Mouse (Mus musculus) fat pad, adult 2 months (tissue): ENCODE measurements around the gene Pear1.
"Not testable (repeated sequence)": the region's sequence is repeated elsewhere in the genome, so short reads cannot be mapped to it uniquely, and the experiment has no call there.

ENCODE experiments used
- DNase-seq: peaks from one replicate; pipeline ENCODE4 v3.0.0-alpha.2; 2011; ENCODE audit warnings: low read depth, low spot score; ENCODE audit errors: extremely low read depth

The Pear1 gene

GRCm38 (mm10) chr3:87824206-87824605 is at the start of gene Pear1:
Gene Pear1, minus strand, starts transcription at chr3:87824306.
- not testable (repeated sequence) for DNase-seq

DNA sequence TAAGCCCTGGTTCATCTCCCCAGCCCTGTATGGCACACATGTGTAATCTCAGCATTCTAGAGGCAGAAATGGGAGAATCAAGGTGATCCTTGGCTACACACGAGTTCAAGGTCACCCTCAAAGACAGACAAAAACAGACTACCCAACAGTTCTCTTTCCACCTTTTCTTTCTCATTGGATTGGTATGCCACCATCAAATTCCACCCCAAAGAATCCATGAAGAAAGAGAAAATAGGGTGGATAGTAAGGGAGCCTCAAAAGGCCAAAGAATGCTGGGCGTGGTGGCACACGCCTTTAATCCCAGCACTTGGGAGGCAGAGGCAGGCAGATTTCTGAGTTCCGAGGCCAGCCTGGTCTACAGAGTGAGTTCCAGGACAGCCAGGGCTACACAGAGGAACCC is 40.0 kb upstream of the Pear1 start:
- DNase-seq, result not testable (repeated sequence)

- no peak for DNase-seq
Observed at GRCm38 (mm10) chr3:87859813-87860212, 35.7 kb upstream of the Pear1 start.

- no peak for DNase-seq
Observed at GRCm38 (mm10) chr3:87857666-87858065, 33.6 kb upstream of the Pear1 start.

DNA sequence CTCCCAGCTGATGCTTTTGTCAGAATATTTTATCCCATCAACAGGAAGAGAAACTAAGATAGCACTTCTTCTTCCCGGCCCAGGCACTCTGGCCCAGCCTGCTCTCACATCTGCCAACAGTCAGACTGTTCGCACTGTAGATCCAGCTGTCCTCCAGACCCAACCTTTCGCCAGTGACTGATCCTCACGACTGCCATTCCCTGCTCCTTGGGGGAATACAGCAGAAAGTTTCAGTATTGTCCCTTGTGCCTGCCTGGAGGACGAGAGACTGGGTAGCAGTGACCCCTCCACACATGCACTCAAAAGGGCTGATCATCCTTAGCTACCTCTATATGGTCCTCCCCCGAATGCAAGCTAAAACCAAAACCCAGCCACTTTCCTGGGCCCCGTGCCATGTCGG is 31.8 kb upstream of the Pear1 start:
- DNase-seq, result no peak

- DNase-seq, result no peak
Observed at GRCm38 (mm10) chr3:87854795-87855568, 30.9 kb upstream of the Pear1 start.

DNA sequence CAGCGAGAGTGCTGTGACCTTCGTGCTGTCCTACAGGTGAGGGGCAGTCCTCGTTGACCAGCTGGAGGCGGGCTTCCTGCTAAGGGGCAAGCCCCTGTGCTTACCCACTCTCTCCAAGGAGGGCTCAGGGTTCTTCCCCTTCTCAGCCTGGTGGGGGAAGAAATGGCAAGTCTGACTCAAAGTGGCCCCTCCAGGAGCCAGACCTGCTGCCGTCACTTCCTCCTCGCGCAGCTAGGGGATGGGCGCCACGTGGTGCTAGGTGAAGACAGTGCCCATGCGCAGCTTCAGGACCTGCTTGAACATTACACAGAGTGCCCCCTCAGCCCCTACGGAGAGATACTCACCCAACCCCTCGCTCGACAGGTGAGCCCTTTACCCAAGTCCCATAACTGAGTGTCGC is 25.0 kb upstream of the Pear1 start:
- DNase-seq, result no peak

DNA sequence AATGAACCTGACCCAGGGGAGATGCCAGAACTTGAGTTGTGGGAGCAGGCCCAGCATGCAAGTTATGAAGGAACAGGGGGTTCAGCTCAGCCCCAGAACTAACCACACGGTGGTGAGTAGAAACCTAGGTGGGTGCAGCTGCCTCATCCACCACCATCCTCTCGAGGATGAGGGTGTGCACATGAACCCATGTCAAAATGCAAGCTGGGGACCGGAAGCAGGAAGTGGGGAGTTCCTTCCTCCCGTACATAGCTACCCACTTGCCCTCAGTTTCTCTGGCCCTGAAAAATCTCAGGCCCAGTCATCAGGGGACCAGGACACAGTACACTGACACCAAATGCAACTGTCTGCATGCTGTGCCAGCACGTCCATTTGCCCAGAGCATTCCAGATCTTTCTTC is 23.6 kb upstream of the Pear1 start:
- no peak for DNase-seq

GRCm38 (mm10) chr3:87846650-87847110 is 22.6 kb upstream of the Pear1 start, which contains the start of gene Sh2d2a:
Gene Sh2d2a, plus strand, starts transcription at chr3:87846755.
- DNase-seq, result no peak

- DNase-seq, result no peak
Observed at GRCm38 (mm10) chr3:87846186-87846585, 22.1 kb upstream of the Pear1 start.

GRCm38 (mm10) chr3:87844981-87845380 is 20.9 kb upstream of the Pear1 start:
- DNase-seq, result no peak

DNA sequence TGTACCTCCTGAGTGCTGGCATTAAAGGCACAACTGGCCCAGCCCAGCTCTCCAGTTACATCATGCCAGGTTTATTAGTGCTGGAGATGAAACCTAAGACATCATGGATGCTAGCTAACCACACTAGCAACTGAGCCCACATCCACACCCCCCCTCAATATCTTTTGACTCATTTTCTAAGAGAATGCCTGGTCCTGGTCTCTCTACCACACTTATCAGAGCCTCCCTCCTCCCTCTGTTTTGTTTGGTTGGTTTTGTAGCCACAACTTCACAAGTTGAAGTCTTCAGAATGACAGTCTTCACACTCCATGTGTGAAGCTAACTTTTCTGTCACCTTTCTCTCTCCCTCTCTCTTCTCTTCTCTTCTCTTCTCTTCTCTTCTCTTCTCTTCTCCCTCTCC is 16.8 kb upstream of the Pear1 start:
- no peak for DNase-seq

GRCm38 (mm10) chr3:87838622-87839021 is 14.5 kb upstream of the Pear1 start:
- DNase-seq, result no peak

- no peak for DNase-seq
Observed at GRCm38 (mm10) chr3:87833482-87833881, 9.4 kb upstream of the Pear1 start.

DNA sequence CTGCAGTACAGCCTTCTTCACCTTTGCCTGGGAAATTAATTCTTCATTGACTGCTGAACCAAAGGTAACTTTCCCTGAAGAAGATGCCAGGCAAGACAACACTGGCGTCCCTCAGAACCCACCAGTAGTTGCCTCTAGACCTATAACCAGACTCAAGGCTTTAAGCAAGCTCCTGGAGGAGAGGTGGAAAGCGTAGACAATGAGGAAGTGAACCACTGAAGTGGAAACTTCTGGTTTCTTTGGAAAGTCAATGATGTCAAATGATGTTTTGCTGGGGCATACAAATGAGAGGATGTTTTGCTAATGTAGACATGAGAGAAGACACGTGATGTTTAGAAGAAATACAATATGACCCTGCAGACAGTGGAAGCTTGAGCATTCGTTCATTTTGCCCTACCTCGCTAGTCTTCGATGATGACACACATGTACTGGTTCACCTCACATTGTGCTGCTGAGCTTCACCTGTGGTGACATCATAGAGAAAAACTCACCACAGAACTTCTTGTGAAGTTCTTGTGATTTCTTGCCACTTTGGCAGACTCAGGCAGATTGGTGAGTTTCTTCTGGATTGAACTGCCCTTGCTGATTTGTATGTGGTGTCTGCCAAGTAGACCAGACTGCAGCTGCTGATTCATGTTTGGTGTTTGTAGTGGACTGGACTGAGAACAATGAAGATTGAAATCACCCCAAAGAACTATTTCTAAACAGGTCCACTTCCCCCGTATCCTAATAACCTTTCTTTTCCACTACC is 8.2 kb upstream of the Pear1 start:
- DNase-seq, result no peak

DNA sequence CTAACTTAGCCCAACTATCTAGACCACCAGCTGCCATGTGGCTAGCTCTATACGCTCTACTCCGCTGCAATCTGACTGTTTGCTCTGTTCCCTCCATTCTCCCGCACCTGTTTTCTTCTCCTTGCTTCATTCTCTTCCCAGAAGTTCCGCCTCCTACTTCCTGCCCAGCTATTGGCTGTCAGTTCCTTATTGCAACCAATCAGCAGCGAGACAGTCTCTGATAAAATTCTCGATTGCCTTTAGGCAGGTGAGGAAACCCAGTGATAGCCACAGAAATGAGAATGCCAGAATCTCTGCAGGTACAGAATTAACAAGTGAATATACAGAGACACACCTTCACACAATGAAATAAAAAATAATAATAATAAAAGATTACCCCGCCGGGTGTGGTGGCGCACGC is 4.9 kb upstream of the Pear1 start:
- no peak for DNase-seq

DNA sequence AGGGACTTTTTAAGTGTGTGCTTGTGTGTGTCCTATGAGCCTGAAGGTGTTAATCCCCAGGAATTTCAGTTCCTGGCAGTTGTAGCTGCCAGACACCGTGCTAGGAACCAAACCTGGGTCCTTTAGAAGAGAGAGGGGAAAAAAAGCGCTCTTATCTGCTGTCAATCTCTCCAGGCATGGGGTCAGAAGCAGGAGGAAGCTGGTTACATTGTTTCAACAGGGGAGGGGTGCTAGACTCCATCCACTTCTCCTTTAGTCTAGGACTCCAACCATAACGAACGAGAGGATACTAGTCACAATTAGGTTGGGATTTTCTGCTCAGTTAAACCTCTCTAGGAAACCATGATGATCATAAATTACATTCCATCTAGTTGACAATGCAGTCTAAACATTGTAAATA is 4.3 kb upstream of the Pear1 start:
- DNase-seq, result no peak

DNA sequence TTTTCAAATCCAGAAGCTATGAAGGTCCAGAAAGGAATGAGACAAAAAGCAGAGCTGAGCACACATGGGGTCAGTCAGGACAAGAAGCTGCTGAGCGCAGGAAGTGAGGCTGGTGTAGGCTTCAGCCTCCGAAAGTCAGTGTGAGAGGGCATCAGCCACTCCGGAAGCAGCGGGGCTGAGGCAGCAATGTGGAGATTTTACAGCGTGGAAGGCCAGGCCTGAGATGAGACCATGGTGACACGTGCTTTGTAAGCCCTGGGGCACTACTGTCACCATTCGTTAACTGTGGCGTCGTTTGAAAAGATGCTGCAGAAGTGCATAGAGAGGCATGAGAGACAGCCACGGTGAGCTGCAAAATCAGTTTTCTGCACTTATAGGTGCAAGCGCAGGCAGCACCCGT is 5.9 kb downstream of the Pear1 start:
- DNase-seq, result no peak

DNA sequence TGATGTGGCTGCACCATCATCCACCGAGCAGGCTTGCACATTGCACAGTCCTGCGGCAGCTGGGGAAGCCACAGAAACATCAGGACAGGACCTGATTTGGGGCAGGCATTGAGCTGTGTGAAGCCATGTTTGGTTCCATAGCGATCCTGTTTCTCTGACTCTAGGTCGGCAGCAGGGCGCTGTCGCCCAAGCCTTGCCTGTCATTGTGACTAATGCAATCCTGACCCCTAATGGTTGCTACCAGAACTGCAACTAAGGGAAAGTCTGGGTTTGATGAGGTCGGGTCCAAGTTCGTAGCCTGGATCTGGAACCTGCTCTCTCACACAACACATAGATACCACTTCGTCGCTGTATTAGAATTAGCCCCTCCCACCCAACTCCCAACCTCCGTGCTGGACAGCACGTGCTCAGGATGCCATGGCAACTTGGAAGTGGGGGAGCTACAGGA is 7.4 kb downstream of the Pear1 start:
- DNase-seq, result no peak

DNA sequence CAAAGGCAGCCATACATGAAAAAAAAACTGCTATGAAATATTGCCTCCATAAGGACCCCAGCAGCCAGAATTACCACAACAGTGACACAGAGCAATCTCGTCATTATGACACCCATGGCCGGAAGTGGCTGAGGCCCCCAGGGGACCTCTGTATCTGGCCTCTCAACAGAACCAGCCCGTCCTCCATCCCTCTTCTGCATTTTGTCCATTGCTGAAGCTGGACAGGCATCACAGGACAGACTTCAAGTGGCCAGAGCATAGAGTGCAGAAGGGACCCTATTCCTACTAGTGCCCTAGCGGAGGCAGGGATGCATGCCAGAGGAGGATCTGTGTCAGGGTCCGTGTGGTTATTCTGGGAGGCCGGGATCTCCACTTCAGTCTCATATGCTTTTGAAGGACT is 7.9 kb downstream of the Pear1 start:
- no peak for DNase-seq

GRCm38 (mm10) chr3:87812873-87813272 is 11.2 kb downstream of the Pear1 start:
- DNase-seq, result no peak

DNA sequence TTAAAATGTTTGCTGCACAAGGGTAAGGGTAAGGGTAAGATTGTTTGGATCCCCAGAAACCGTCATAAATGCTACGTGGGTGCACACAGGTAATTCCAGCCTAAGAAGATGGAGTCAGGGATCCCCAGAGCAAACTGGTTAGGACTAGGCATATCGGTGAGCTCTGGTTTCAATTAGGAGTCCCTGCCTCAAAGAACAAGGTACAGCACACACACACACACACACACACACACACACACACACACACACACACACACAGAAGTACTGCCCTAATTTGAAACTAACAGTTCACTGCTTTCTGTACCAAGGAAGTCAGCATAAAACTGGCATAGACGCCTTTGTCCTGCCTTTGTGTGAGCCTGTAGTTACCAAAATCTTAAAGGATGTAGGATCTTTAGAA is 11.7 kb downstream of the Pear1 start:
- no peak for DNase-seq
